Mouse (Mus musculus): Measurements from ENCODE around the gene Ssr2. TPM values are rescaled to one million over a fixed set of nuclear protein-coding genes. Genes with fewer than 3 reads are reported as not detected.

The Ssr2 gene
- polyA plus RNA-seq, 1 experiment = 206 TPM

DNA sequence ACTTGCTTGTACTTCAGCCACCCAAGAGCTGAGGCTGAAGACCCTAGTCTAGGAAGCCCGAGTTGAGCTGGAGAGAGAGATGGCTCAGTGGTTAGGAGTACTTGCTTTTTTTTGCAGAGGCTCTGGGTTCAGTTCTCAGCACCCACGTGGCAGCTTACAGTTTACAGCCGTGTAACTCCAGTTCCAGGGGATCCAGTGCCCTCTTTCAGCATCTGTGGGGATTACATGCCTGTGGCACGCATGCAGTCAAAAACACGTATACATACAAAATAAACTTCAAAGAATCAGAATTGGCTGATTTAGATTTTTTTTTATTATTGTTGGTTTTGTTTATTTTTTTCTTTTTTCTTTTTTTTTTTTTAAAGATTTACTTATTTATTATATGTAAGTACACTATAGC is 61.5 kb downstream of the Ssr2 start:
- TF ChIP-seq POLR2A (IDR thresholded peaks at IDR 0.05; ENCODE audit: control insufficient read depth, extremely low read depth, insufficient read depth, low read length, poor library complexity) (no peak), CTCF (IDR thresholded peaks at IDR 0.05; ENCODE audit: borderline replicate concordance, control insufficient read depth, extremely low read depth, insufficient read depth, low read length, poor library complexity) (no peak)
- Histone ChIP-seq H3K4me3 (ENCODE audit: control insufficient read depth, insufficient read depth, low read length) (no peak overlapping the region), H3K36me3 (ENCODE audit: control insufficient read depth, insufficient read depth, low read length) (peaks cover 90% of the 10 kb centered on the region), H3K4me1 (replicated peaks; ENCODE audit: control insufficient read depth, insufficient read depth, low read length) (no peaks in the 10 kb centered on the region), H3K27me3 (ENCODE audit: control insufficient read depth, insufficient read depth, low read length) (no peaks in the 10 kb centered on the region), H3K27ac (ENCODE audit: control insufficient read depth, insufficient read depth, low read length) (no peak overlapping the region)
- no peak for DNase-seq
- 96% methylated on average over 5 of the region's 5 CpGs for WGBS

Other genes starting within 250 kb of the Ssr2 start
- gene Tmem79, start 239.7 kb upstream of the Ssr2 start, polyA plus RNA-seq (2012; rRNA removed) = 8.9 and 10.4 TPM in 2 replicates
- gene Smg5, start 239.6 kb upstream of the Ssr2 start, polyA plus RNA-seq (2012; rRNA removed) = 151 and 159 TPM in 2 replicates
- gene Paqr6, start 211.3 kb upstream of the Ssr2 start, polyA plus RNA-seq (2012; rRNA removed) = 1.2 and 2.0 TPM in 2 replicates
- 1.2 and 2.6 TPM in 2 replicates for gene Bglap3, start 203.1 kb upstream of the Ssr2 start, polyA plus RNA-seq (2012; rRNA removed)
- gene Bglap2, start 197.2 kb upstream of the Ssr2 start, polyA plus RNA-seq (2012; rRNA removed) = 2.2 and 3.8 TPM in 2 replicates
- 1.5 and 2.7 TPM in 2 replicates for gene Bglap, start 191.4 kb upstream of the Ssr2 start, polyA plus RNA-seq (2012; rRNA removed)
- 138 and 151 TPM in 2 replicates for gene Pmf1, start 165.5 kb upstream of the Ssr2 start, polyA plus RNA-seq (2012; rRNA removed)
- 30.8 and 32.5 TPM in 2 replicates for gene Slc25a44, start 150.7 kb upstream of the Ssr2 start, polyA plus RNA-seq (2012; rRNA removed)
- gene Sema4a, start 114.7 kb upstream of the Ssr2 start, polyA plus RNA-seq (2012; rRNA removed) = 99.3 and 109 TPM in 2 replicates
- 59.3 and 61.1 TPM in 2 replicates for gene Lmna, start 65.9 kb upstream of the Ssr2 start, polyA plus RNA-seq (2012; rRNA removed)
- gene Mex3a, start 43.5 kb upstream of the Ssr2 start, polyA plus RNA-seq (2012; rRNA removed) = 22.0 and 24.2 TPM in 2 replicates
- gene Rab25, start 27.6 kb upstream of the Ssr2 start, polyA plus RNA-seq (2012; rRNA removed) = 6.3 and 9.3 TPM in 2 replicates
- gene Lamtor2, start 22.8 kb upstream of the Ssr2 start, polyA plus RNA-seq (2012; rRNA removed) = 128 and 141 TPM in 2 replicates
- 80.5 and 82.1 TPM in 2 replicates for gene Ubqln4, start 22.1 kb upstream of the Ssr2 start, polyA plus RNA-seq (2012; rRNA removed)
- 164 and 192 TPM in 2 replicates for gene Arhgef2, start 30.1 kb downstream of the Ssr2 start, polyA plus RNA-seq (2012; rRNA removed)
- gene Rxfp4, start 77.3 kb downstream of the Ssr2 start, polyA plus RNA-seq (2012; rRNA removed) = not detected in 2 replicates
- 116 and 124 TPM in 2 replicates for gene Khdc4, start 109.9 kb downstream of the Ssr2 start, polyA plus RNA-seq (2012; rRNA removed)
- gene Rit1, start 141.0 kb downstream of the Ssr2 start, polyA plus RNA-seq (2012; rRNA removed) = 35.4 and 44.5 TPM in 2 replicates
- gene Syt11, start 199.3 kb downstream of the Ssr2 start, polyA plus RNA-seq (2012; rRNA removed) = 3.2 and 3.5 TPM in 2 replicates

Measured in thymus, adult 2 months (tissue).